Comparison of ENCODE assay signal across 21 mouse cellular contexts in genomic region chr13:52860006-52860685, GRCm38 (mm10).
DNase-seq lines count a peak whose midpoint lies in the region; ATAC-seq and TF ChIP-seq lines count a peak whose summit lies in the region.
"Had no signal": no experiment of that assay in that cellular context is flagged by ENCODE, and none has a peak within 500 bp of the region (broad histone marks: within the 10 kb centered on the region; RNA-seq: fewer than 3 reads in every experiment).

No protein-coding gene starts in this region.

- H3K9me3 ChIP-seq in kidney, embryonic 14.5 days (ENCODE audit: control insufficient read depth, low read length) = no peaks in the 10 kb centered on the region
- H3K9me3 ChIP-seq in midbrain, embryonic 11.5 days (ENCODE audit: control insufficient read depth, low read length) = no peaks in the 10 kb centered on the region
- H3K9me3 ChIP-seq in midbrain, embryonic 15.5 days = no peaks in the 10 kb centered on the region
- no peaks in the 10 kb centered on the region for H3K9me3 ChIP-seq in forebrain, embryonic 13.5 days (replicated peaks)
- H3K9me3 ChIP-seq: embryonic facial prominence, embryonic 10.5 days; forebrain, embryonic 10.5 days; forebrain, embryonic 15.5 days; heart, embryonic 10.5 days; hindbrain, embryonic 13.5 days had no signal

- no peaks in the 10 kb centered on the region for H3K36me3 ChIP-seq in kidney, embryonic 14.5 days (ENCODE audit: control insufficient read depth, insufficient read depth, low read length)
- H3K36me3 ChIP-seq in midbrain, embryonic 11.5 days (ENCODE audit: control insufficient read depth, insufficient read depth, low read length) = no peaks in the 10 kb centered on the region
- no peaks in the 10 kb centered on the region for H3K36me3 ChIP-seq in midbrain, embryonic 15.5 days (replicated peaks)
- no peaks in the 10 kb centered on the region; the same call in 1 of the 2 replicates for H3K36me3 ChIP-seq in forebrain, embryonic 13.5 days (ENCODE audit: poor library complexity, severe bottlenecking)
- H3K36me3 ChIP-seq: embryonic facial prominence, embryonic 10.5 days; forebrain, embryonic 10.5 days; forebrain, embryonic 15.5 days; G1E; heart, embryonic 10.5 days had no signal

- 33% methylated on average over 22 of the region's 22 CpGs for WGBS in kidney, embryonic 14.5 days
- WGBS in midbrain, embryonic 11.5 days = 86% methylated on average over 22 of the region's 22 CpGs
- WGBS in midbrain, embryonic 15.5 days = 77% methylated on average over 22 of the region's 22 CpGs
- WGBS in forebrain, embryonic 13.5 days = 88% methylated on average over 21 of the region's 22 CpGs

- H3K4me3 ChIP-seq in kidney, embryonic 14.5 days (ENCODE audit: low read length) = no peak overlapping the region
- H3K4me3 ChIP-seq in midbrain, embryonic 11.5 days (ENCODE audit: low read depth, low read length) = no peak overlapping the region
- H3K4me3 ChIP-seq in midbrain, embryonic 15.5 days = no peak overlapping the region
- no peak overlapping the region for H3K4me3 ChIP-seq in embryonic fibroblast, embryonic 13.5 days (ENCODE audit: insufficient read depth, low read length)
- H3K4me3 ChIP-seq in forebrain, embryonic 13.5 days = no peak overlapping the region
- H3K4me3 ChIP-seq: embryonic facial prominence, embryonic 10.5 days; erythroblast, embryonic 14.5 days; forebrain, embryonic 10.5 days; forebrain, embryonic 15.5 days; heart, embryonic 10.5 days; hindbrain, embryonic 13.5 days had no signal

- peaks cover 7% of the 10 kb centered on the region; the same call in 1 of the 2 replicates for H3K4me1 ChIP-seq in kidney, embryonic 14.5 days (ENCODE audit: control insufficient read depth, insufficient read depth, low read length)
- no peaks in the 10 kb centered on the region for H3K4me1 ChIP-seq in midbrain, embryonic 11.5 days (ENCODE audit: control insufficient read depth, insufficient read depth, low read length)
- H3K4me1 ChIP-seq in midbrain, embryonic 15.5 days = peaks cover 2% of the 10 kb centered on the region; the same call in 1 of the 2 replicates
- no peaks in the 10 kb centered on the region for H3K4me1 ChIP-seq in embryonic fibroblast, embryonic 13.5 days (ENCODE audit: control insufficient read depth, insufficient read depth, low read length)
- peaks cover 32% of the 10 kb centered on the region for H3K4me1 ChIP-seq in forebrain, embryonic 13.5 days

- H3K4me2 ChIP-seq in kidney, embryonic 14.5 days (replicated peaks; ENCODE audit: low read depth, low read length) = 0 out of 2 replicates have a peak overlapping the region, but pooled peaks have one; percentile 10
- H3K4me2 ChIP-seq in midbrain, embryonic 11.5 days = no peak overlapping the region
- H3K4me2 ChIP-seq in midbrain, embryonic 15.5 days = no peak overlapping the region
- no peak overlapping the region for H3K4me2 ChIP-seq in forebrain, embryonic 13.5 days
- H3K4me2 ChIP-seq: forebrain, embryonic 15.5 days; hindbrain, embryonic 13.5 days had no signal

- H3K27me3 ChIP-seq in kidney, embryonic 14.5 days (ENCODE audit: control insufficient read depth, insufficient read depth, low read length) = no peaks in the 10 kb centered on the region
- H3K27me3 ChIP-seq in midbrain, embryonic 11.5 days (ENCODE audit: control insufficient read depth, insufficient read depth, low read length) = no peaks in the 10 kb centered on the region
- H3K27me3 ChIP-seq in midbrain, embryonic 15.5 days (replicated peaks) = no peaks in the 10 kb centered on the region
- no peaks in the 10 kb centered on the region for H3K27me3 ChIP-seq in forebrain, embryonic 13.5 days
- H3K27me3 ChIP-seq: forebrain, embryonic 15.5 days; hindbrain, embryonic 13.5 days had no signal

- TF ChIP-seq POLR2A in embryonic fibroblast, embryonic 13.5 days (IDR thresholded peaks at IDR 0.05; ENCODE audit: low read depth, low read length) = no peak

- no peak for DNase-seq in kidney, postnatal 10 days
- DNase-seq in midbrain, embryonic 11.5 days (ENCODE audit: low spot score, missing footprints) = peak; percentile 60
- DNase-seq in natural killer cell, adult 2 months (ENCODE audit: low spot score in 2 of 2) = no peak
- DNase-seq: adrenal gland, postnatal 14 days; cerebellum, postnatal 10 days; gastrocnemius, postnatal 36 days; heart, adult 11 months; heart, postnatal 10 days; heart, postnatal 4 days had no signal

- H3K9ac ChIP-seq in kidney, embryonic 14.5 days (ENCODE audit: low read depth, low read length) = no peak overlapping the region
- no peak overlapping the region for H3K9ac ChIP-seq in midbrain, embryonic 11.5 days (ENCODE audit: low read length)
- no peak overlapping the region for H3K9ac ChIP-seq in midbrain, embryonic 15.5 days
- no peak overlapping the region for H3K9ac ChIP-seq in forebrain, embryonic 13.5 days
- H3K9ac ChIP-seq: forebrain, embryonic 15.5 days had no signal

- no peak for ATAC-seq in kidney, embryonic 14.5 days (ENCODE audit: low FRiP score, low TSS enrichment)
- ATAC-seq in midbrain, embryonic 11.5 days (ENCODE audit: low FRiP score) = no peak
- ATAC-seq in midbrain, embryonic 15.5 days (replicated peaks) = no peak
- no peak for ATAC-seq in forebrain, embryonic 13.5 days

- H3K27ac ChIP-seq in kidney, embryonic 14.5 days (ENCODE audit: low read depth, low read length) = no peak overlapping the region
- H3K27ac ChIP-seq in midbrain, embryonic 11.5 days (ENCODE audit: low read depth, low read length) = no peak overlapping the region
- H3K27ac ChIP-seq in midbrain, embryonic 15.5 days = no peak overlapping the region
- H3K27ac ChIP-seq in embryonic fibroblast, embryonic 13.5 days (ENCODE audit: insufficient read depth, low read length) = peak overlapping the region; percentile 1; the same call in 1 of the 2 replicates
- no peak overlapping the region for H3K27ac ChIP-seq in forebrain, embryonic 13.5 days
- H3K27ac ChIP-seq: embryonic facial prominence, embryonic 10.5 days; hindbrain, postnatal 0 days had no signal

- TF ChIP-seq CTCF in embryonic fibroblast, embryonic 13.5 days (IDR thresholded peaks at IDR 0.05; ENCODE audit: borderline replicate concordance, insufficient read depth, low read length) = no peak
